Mouse (Mus musculus) heart, embryonic 16.5 days (tissue): ENCODE results near the gene Hoxd11. TPM values are rescaled to one million over a fixed set of nuclear protein-coding genes. Genes with fewer than 3 reads are reported as not detected.

Source experiments
- ATAC-seq: fragments of 200-750 bp; cut with Nextera tagmentation; replicated peaks from 2 replicates; pipeline ENCODE4 v1.8.0; 2017; ENCODE audit warnings: moderate number of reproducible peaks; ENCODE audit not compliant: insufficient read depth, low FRiP score; ENCODE audit errors: extremely low read depth
- H3K27ac ChIP-seq: fragments of 300-500 bp; sonication (generic); 2 replicates; pipeline ENCODE4 v1.5.1; 2014; ENCODE audit warnings: mild to moderate bottlenecking, low read length, control low read depth, moderate library complexity
- H3K27me3 ChIP-seq: fragments of 300-500 bp; sonication (generic); 2 replicates; pipeline ENCODE4 v1.6.1; 2014; ENCODE audit warnings: low read length, mixed read lengths; ENCODE audit not compliant: control insufficient read depth, insufficient read depth
- H3K36me3 ChIP-seq: fragments of 300-500 bp; sonication (generic); 2 replicates; pipeline ENCODE4 v1.6.1; 2014; ENCODE audit not compliant: control insufficient read depth, insufficient read depth
- H3K4me1 ChIP-seq: fragments of 300-500 bp; sonication (generic); 2 replicates; pipeline ENCODE4 v1.6.1; 2014; ENCODE audit warnings: low read length, mixed read lengths; ENCODE audit not compliant: control insufficient read depth, insufficient read depth
- H3K4me2 ChIP-seq: fragments of 300-500 bp; sonication (generic); 2 replicates; pipeline ENCODE4 v1.6.1; 2014; ENCODE audit warnings: low read depth, mild to moderate bottlenecking, control low read depth, low read length
- H3K4me3 ChIP-seq: fragments of 300-500 bp; sonication (generic); 2 replicates; pipeline ENCODE4 v1.5.1; 2014; ENCODE audit warnings: mild to moderate bottlenecking, control low read depth, low read length
- H3K9ac ChIP-seq: fragments of 300-500 bp; sonication (generic); 2 replicates; pipeline ENCODE4 v1.6.1; 2014; ENCODE audit warnings: low read length, control low read depth
- H3K9me3 ChIP-seq: fragments of 300-500 bp; sonication (generic); replicated peaks from 2 replicates; pipeline ENCODE4 v1.6.1; 2016; ENCODE audit warnings: low read length; ENCODE audit not compliant: control insufficient read depth
- WGBS: fragments of 180-500 bp; shearing (Covaris S2); extraction: QIAGEN DNeasy Blood & Tissue Kit; methylation state at CpG from one replicate; pipeline ENCODE4 v1.1.7; 2014; 5-methylcytosine and 5-hydroxymethylcytosine counted together
- polyA plus RNA-seq: library from polyadenylated mRNA; unstranded; fragments of >200 nt; fragmentation: Nextera tagmentation; extraction: Ambion mirVana; gene quantifications from 2 replicates; pipeline ENCODE4 v1.2.1, GENCODE M21; 2015

Gene Hoxd11
- polyA plus RNA-seq, 1 experiment from 2014 or later, result not detected

- Histone ChIP-seq H3K27me3 (peaks cover 93% of the 10 kb centered on the region), H3K4me2 (no peak overlapping the region), H3K4me1 (peaks cover 14% of the 10 kb centered on the region), H3K9me3 (no peaks in the 10 kb centered on the region), H3K27ac (no peak overlapping the region), H3K9ac (no peak overlapping the region), H3K36me3 (no peaks in the 10 kb centered on the region), H3K4me3 (no peak overlapping the region)
- ATAC-seq, result no peak
- 3% methylated on average over 14 of the region's 14 CpGs for WGBS
Observed at GRCm38 (mm10) chr2:74669650-74670235, 9.6 kb upstream of the Hoxd11 start.

GRCm38 (mm10) chr2:74670632-74671188 is 8.6 kb upstream of the Hoxd11 start:
- WGBS, result 2% methylated on average over 3 of the region's 3 CpGs
- ATAC-seq, result no peak
- Histone ChIP-seq H3K4me1 (peaks cover 14% of the 10 kb centered on the region), H3K9me3 (no peaks in the 10 kb centered on the region), H3K9ac (no peak overlapping the region), H3K4me2 (no peak overlapping the region), H3K4me3 (no peak overlapping the region), H3K27me3 (peaks cover 95% of the 10 kb centered on the region), H3K27ac (no peak overlapping the region), H3K36me3 (no peaks in the 10 kb centered on the region)

- Histone ChIP-seq H3K27me3 (peaks cover 97% of the 10 kb centered on the region), H3K9ac (no peak overlapping the region), H3K27ac (no peak overlapping the region), H3K4me1 (peaks cover 14% of the 10 kb centered on the region), H3K4me2 (peak overlapping the region; percentile 64; the same call in 1 of the 2 replicates), H3K4me3 (peak overlapping the region; percentile 8; the same call in 1 of the 2 replicates), H3K36me3 (no peaks in the 10 kb centered on the region), H3K9me3 (no peaks in the 10 kb centered on the region)
- 16% methylated on average over 5 of the region's 5 CpGs for WGBS
- ATAC-seq, result no peak
Observed at GRCm38 (mm10) chr2:74671847-74672246, 7.5 kb upstream of the Hoxd11 start.

- peak; percentile 59; the same call in 1 of the 2 replicates for ATAC-seq
- H3K9me3 ChIP-seq, result no peaks in the 10 kb centered on the region
- H3K27me3 ChIP-seq, result peaks cover 98% of the 10 kb centered on the region
- H3K4me2 ChIP-seq, result peak overlapping the region; percentile 64
- H3K27ac ChIP-seq, result no peak overlapping the region
- H3K4me1 ChIP-seq, result peaks cover 13% of the 10 kb centered on the region
- peak overlapping the region; percentile 41 for H3K4me3 ChIP-seq
- no peaks in the 10 kb centered on the region for H3K36me3 ChIP-seq
- WGBS, result 7% methylated on average over 40 of the region's 40 CpGs
- H3K9ac ChIP-seq, result no peak overlapping the region
Observed at GRCm38 (mm10) chr2:74672481-74673362, 6.6 kb upstream of the Hoxd11 start.

- Histone ChIP-seq H3K27me3 (peaks cover 97% of the 10 kb centered on the region), H3K4me3 (no peak overlapping the region), H3K36me3 (no peaks in the 10 kb centered on the region), H3K9me3 (no peaks in the 10 kb centered on the region), H3K4me1 (peaks cover 3% of the 10 kb centered on the region; the same call in 1 of the 2 replicates), H3K27ac (no peak overlapping the region), H3K9ac (no peak overlapping the region), H3K4me2 (no peak overlapping the region)
- ATAC-seq, result no peak
- 4% methylated on average over 24 of the region's 24 CpGs for WGBS
Observed at GRCm38 (mm10) chr2:74673835-74674425, 5.4 kb upstream of the Hoxd11 start.

- Histone ChIP-seq H3K27ac (no peak within 1 kb of the TSS), H3K4me2 (no peak within 1 kb of the TSS), H3K9ac (no peak within 1 kb of the TSS), H3K4me3 (no peak within 1 kb of the TSS), H3K4me1 (peaks cover 3% of the 10 kb centered on the region; the same call in 1 of the 2 replicates), H3K36me3 (no peaks in the 10 kb centered on the region), H3K27me3 (peaks cover 97% of the 10 kb centered on the region), H3K9me3 (no peaks in the 10 kb centered on the region)
- 2% methylated on average over 47 of the region's 47 CpGs for WGBS
- no peak for ATAC-seq
Observed at GRCm38 (mm10) chr2:74674881-74675665, 4.3 kb upstream of the Hoxd11 start, which contains the start of gene Hoxd12. Hoxd12 (plus strand) TSS chr2:74675013.

GRCm38 (mm10) chr2:74675666-74676282 is 3.6 kb upstream of the Hoxd11 start:
- no peak for ATAC-seq
- Histone ChIP-seq H3K36me3 (no peaks in the 10 kb centered on the region), H3K4me2 (no peak overlapping the region), H3K4me3 (no peak overlapping the region), H3K9ac (no peak overlapping the region), H3K27me3 (peaks cover 100% of the 10 kb centered on the region), H3K27ac (no peak overlapping the region), H3K9me3 (no peaks in the 10 kb centered on the region), H3K4me1 (peaks cover 3% of the 10 kb centered on the region; the same call in 1 of the 2 replicates)
- WGBS, result 8% methylated on average over 24 of the region's 24 CpGs
